Mouse (Mus musculus): ENCODE results near the gene Dao. TPM values are rescaled to one million over a fixed set of nuclear protein-coding genes. Genes with fewer than 3 reads are reported as not detected.

Gene Dao
- polyA plus RNA-seq, 1 experiment from 2014 or later = 31.0 TPM

DNA sequence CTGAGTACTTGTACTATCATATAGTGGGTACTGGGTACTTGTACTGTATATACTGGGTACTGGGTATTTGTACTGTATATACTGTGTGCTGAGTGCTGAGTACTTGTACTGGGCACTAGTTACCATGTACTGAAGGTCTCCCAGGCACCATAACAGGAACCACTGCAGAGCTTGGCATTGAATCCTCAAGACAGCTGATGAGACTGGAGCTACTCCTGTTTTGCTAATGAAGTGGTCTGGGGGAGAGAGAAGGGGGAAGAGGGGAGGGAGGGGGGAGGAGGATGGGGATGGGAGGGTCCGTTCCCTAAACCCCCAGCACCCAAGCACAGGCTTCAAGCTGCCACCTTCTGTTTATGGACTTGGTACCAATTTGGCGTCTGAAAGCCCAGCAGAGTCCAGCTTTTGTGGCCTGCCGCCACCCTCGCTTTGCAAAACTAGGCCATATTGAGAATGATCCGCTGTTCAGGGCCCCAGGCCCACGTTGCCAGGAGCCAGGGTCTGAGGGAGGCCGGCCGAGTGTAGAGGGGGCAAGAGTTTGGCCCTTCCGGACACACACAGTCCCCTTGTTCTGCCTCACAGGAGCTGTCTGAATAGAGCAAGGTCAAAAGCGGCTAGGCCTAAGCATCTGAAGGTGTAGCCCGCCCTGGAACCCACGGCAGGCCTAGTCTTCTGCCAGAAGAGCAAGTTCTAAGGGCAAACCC lies 4.4 kb downstream of the Dao start:
- Histone ChIP-seq H3K36me3 (ENCODE audit: control insufficient read depth, insufficient read depth, low read length) (no peaks in the 10 kb centered on the region), H3K27ac (ENCODE audit: low read length) (no peak overlapping the region), H3K27me3 (replicated peaks; ENCODE audit: control insufficient read depth, insufficient read depth, low read length) (no peaks in the 10 kb centered on the region), H3K9me3 (ENCODE audit: control insufficient read depth, low read length) (no peaks in the 10 kb centered on the region), H3K4me1 (ENCODE audit: control insufficient read depth, insufficient read depth, low read length) (peaks cover 3% of the 10 kb centered on the region), H3K4me3 (ENCODE audit: low read length) (no peak overlapping the region), H3K9ac (ENCODE audit: low read depth, low read length) (no peak overlapping the region), H3K4me2 (ENCODE audit: low read depth, low read length) (no peak overlapping the region)
- 84% methylated on average over 12 of the region's 12 CpGs for WGBS
- no peak for ATAC-seq

- ATAC-seq = no peak
- H3K36me3 ChIP-seq (ENCODE audit: control insufficient read depth, insufficient read depth, low read length) = no peaks in the 10 kb centered on the region
- 63% methylated on average over 4 of the region's 4 CpGs for WGBS
- no peak overlapping the region for H3K4me2 ChIP-seq (ENCODE audit: low read depth, low read length)
- H3K27me3 ChIP-seq (replicated peaks; ENCODE audit: control insufficient read depth, insufficient read depth, low read length) = no peaks in the 10 kb centered on the region
- no peak overlapping the region for H3K27ac ChIP-seq (ENCODE audit: low read length)
- H3K9me3 ChIP-seq (ENCODE audit: control insufficient read depth, low read length) = no peaks in the 10 kb centered on the region
- no peak overlapping the region for H3K4me3 ChIP-seq (ENCODE audit: low read length)
- H3K9ac ChIP-seq (ENCODE audit: low read depth, low read length) = no peak overlapping the region
- no peaks in the 10 kb centered on the region for H3K4me1 ChIP-seq (ENCODE audit: control insufficient read depth, insufficient read depth, low read length)
These were observed 5.5 kb downstream of the Dao start for GRCm38 (mm10) chr5:114009049-114009448.

DNA sequence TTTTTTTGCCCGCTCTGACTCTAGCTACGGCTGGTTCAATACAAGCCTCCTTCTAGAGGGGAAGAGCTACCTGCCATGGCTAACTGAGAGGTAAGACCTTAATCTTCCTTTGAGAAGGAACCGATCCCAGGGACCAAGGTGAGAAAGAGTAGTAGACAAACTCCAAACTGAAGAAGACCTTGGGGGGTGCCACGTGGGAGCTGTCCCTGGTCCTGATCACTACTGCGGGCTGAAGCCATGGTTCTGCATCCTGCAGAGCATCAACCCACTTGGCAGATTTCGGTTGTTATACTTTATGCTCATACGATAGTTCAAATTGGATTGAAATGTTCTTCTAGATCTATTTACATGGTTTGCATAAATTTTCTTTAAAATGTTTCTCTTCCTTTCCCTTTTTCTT lies 11.6 kb downstream of the Dao start:
- H3K9ac ChIP-seq (ENCODE audit: low read depth, low read length) = no peak overlapping the region
- no peaks in the 10 kb centered on the region for H3K36me3 ChIP-seq (ENCODE audit: control insufficient read depth, insufficient read depth, low read length)
- H3K4me2 ChIP-seq (ENCODE audit: low read depth, low read length) = no peak overlapping the region
- no peaks in the 10 kb centered on the region for H3K27me3 ChIP-seq (replicated peaks; ENCODE audit: control insufficient read depth, insufficient read depth, low read length)
- no peaks in the 10 kb centered on the region for H3K9me3 ChIP-seq (ENCODE audit: control insufficient read depth, low read length)
- H3K4me1 ChIP-seq (ENCODE audit: control insufficient read depth, insufficient read depth, low read length) = no peaks in the 10 kb centered on the region
- H3K27ac ChIP-seq (ENCODE audit: low read length) = no peak overlapping the region
- ATAC-seq = no peak
- no peak overlapping the region for H3K4me3 ChIP-seq (ENCODE audit: low read length)
- 67% methylated on average over 7 of the region's 7 CpGs for WGBS

- Histone ChIP-seq H3K27ac (ENCODE audit: low read length) (no peak overlapping the region), H3K4me2 (ENCODE audit: low read depth, low read length) (no peak overlapping the region), H3K4me3 (ENCODE audit: low read length) (no peak overlapping the region), H3K9ac (ENCODE audit: low read depth, low read length) (no peak overlapping the region), H3K9me3 (ENCODE audit: control insufficient read depth, low read length) (no peaks in the 10 kb centered on the region), H3K36me3 (ENCODE audit: control insufficient read depth, insufficient read depth, low read length) (no peaks in the 10 kb centered on the region), H3K27me3 (replicated peaks; ENCODE audit: control insufficient read depth, insufficient read depth, low read length) (no peaks in the 10 kb centered on the region), H3K4me1 (ENCODE audit: control insufficient read depth, insufficient read depth, low read length) (peaks cover 6% of the 10 kb centered on the region; the same call in 1 of the 2 replicates)
- no peak for ATAC-seq
- 53% methylated on average over 6 of the region's 6 CpGs for WGBS
These were observed 20.9 kb downstream of the Dao start for GRCm38 (mm10) chr5:114024390-114024789.

DNA sequence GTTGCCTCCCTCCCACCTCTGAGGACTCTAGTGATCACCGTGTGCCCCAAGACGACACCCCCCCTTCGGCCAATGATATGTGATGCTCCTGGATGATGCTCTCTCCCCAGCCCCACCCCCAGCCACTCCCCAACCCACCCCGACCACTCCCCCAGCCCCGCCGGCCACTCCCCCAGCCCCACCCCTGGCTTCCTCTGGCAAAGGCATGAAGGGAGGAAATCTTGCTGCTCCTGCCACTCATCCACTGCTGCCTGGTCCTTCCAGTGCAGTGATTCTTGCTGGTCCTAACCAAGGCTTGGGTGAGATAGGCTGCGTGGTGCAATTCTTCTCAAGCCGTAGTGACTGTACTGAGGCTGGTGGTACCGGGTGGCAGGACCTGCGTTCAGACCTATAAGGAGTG lies 21.4 kb downstream of the Dao start:
- Histone ChIP-seq H3K4me2 (ENCODE audit: low read depth, low read length) (no peak overlapping the region), H3K9me3 (ENCODE audit: control insufficient read depth, low read length) (no peaks in the 10 kb centered on the region), H3K27ac (ENCODE audit: low read length) (no peak overlapping the region), H3K4me3 (ENCODE audit: low read length) (no peak overlapping the region), H3K27me3 (replicated peaks; ENCODE audit: control insufficient read depth, insufficient read depth, low read length) (no peaks in the 10 kb centered on the region), H3K4me1 (ENCODE audit: control insufficient read depth, insufficient read depth, low read length) (peaks cover 6% of the 10 kb centered on the region; the same call in 1 of the 2 replicates), H3K36me3 (ENCODE audit: control insufficient read depth, insufficient read depth, low read length) (no peaks in the 10 kb centered on the region), H3K9ac (ENCODE audit: low read depth, low read length) (no peak overlapping the region)
- WGBS = 11% methylated on average over 10 of the region's 10 CpGs
- peak; percentile 53 for ATAC-seq

DNA sequence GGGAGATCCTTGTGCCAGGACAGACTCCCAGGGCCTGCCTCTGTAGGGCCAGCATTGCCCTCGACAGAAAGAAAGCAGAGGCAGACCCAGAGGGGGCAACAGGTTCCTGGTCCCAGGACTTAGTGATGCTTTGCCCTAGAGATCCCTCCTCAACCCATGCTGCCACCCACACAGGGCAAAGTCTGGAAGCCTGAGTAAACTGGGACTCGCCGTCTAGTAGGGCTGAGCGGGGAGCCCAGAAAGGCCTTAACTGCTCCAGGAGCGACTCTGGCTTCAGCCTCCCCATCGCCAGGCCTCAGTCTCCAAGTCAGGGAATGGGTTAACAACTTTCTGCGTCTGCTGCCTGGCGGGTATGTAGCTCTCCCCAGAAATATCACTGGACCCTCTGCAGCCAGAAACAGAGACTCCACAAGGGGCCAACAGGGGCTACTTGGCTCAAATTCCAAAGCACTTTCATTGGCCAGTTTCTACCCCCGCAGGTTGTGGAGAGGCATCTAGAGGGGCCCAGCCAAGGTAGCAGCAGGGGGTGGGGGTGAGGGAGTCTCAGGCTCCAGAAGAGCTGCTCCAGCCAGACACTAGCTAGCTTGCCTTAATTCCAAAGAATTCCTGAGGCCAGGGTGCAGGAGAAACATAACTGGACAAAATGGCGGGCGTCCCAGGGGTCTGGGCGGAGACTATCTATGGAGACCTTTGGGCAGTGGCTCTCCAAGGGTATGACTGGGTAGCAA lies 23.9 kb downstream of the Dao start:
- H3K4me1 ChIP-seq (ENCODE audit: control insufficient read depth, insufficient read depth, low read length) = peaks cover 6% of the 10 kb centered on the region; the same call in 1 of the 2 replicates
- ATAC-seq = no peak
- no peak overlapping the region for H3K4me2 ChIP-seq (ENCODE audit: low read depth, low read length)
- no peaks in the 10 kb centered on the region for H3K9me3 ChIP-seq (ENCODE audit: control insufficient read depth, low read length)
- H3K27me3 ChIP-seq (replicated peaks; ENCODE audit: control insufficient read depth, insufficient read depth, low read length) = no peaks in the 10 kb centered on the region
- H3K9ac ChIP-seq (ENCODE audit: low read depth, low read length) = no peak overlapping the region
- no peaks in the 10 kb centered on the region for H3K36me3 ChIP-seq (ENCODE audit: control insufficient read depth, insufficient read depth, low read length)
- 86% methylated on average over 12 of the region's 12 CpGs for WGBS
- no peak overlapping the region for H3K27ac ChIP-seq (ENCODE audit: low read length)
- H3K4me3 ChIP-seq (ENCODE audit: low read length) = no peak overlapping the region

GRCm38 (mm10) chr5:114028111-114028510 lies 24.6 kb downstream of the Dao start:
- Histone ChIP-seq H3K9me3 (ENCODE audit: control insufficient read depth, low read length) (no peaks in the 10 kb centered on the region), H3K9ac (ENCODE audit: low read depth, low read length) (no peak overlapping the region), H3K4me2 (ENCODE audit: low read depth, low read length) (no peak overlapping the region), H3K4me3 (ENCODE audit: low read length) (no peak overlapping the region), H3K36me3 (ENCODE audit: control insufficient read depth, insufficient read depth, low read length) (no peaks in the 10 kb centered on the region), H3K27ac (ENCODE audit: low read length) (no peak overlapping the region), H3K27me3 (replicated peaks; ENCODE audit: control insufficient read depth, insufficient read depth, low read length) (no peaks in the 10 kb centered on the region), H3K4me1 (ENCODE audit: control insufficient read depth, insufficient read depth, low read length) (peaks cover 6% of the 10 kb centered on the region; the same call in 1 of the 2 replicates)
- WGBS = 86% methylated on average over 12 of the region's 12 CpGs
- no peak for ATAC-seq

DNA sequence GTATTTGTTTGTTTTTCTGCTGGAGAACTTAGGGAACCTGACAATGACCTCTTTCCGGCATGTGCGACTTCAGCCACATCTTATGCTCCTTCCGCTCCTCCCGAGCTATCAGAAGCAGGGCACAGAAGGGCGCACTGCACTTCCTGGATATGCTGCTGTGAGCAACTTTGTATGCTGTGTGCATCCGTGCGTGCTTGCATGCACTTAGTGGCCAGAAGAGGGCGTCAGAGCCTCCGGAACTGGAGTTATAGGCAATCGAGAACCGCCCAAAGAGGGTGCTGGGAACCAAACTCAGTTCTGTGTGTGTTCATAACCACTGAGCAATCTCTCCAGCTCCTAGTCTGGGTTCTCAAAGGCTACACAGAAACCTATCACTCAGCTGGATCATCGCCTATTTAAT lies 27.1 kb downstream of the Dao start:
- Histone ChIP-seq H3K27me3 (replicated peaks; ENCODE audit: control insufficient read depth, insufficient read depth, low read length) (no peaks in the 10 kb centered on the region), H3K9me3 (ENCODE audit: control insufficient read depth, low read length) (no peaks in the 10 kb centered on the region), H3K36me3 (ENCODE audit: control insufficient read depth, insufficient read depth, low read length) (no peaks in the 10 kb centered on the region), H3K4me3 (ENCODE audit: low read length) (no peak overlapping the region), H3K4me1 (ENCODE audit: control insufficient read depth, insufficient read depth, low read length) (no peaks in the 10 kb centered on the region), H3K27ac (ENCODE audit: low read length) (no peak overlapping the region), H3K4me2 (ENCODE audit: low read depth, low read length) (no peak overlapping the region), H3K9ac (ENCODE audit: low read depth, low read length) (no peak overlapping the region)
- ATAC-seq = no peak
- WGBS = 87% methylated on average over 12 of the region's 12 CpGs

GRCm38 (mm10) chr5:114032161-114032763 lies 28.8 kb downstream of the Dao start:
- H3K4me2 ChIP-seq (ENCODE audit: low read depth, low read length) = no peak overlapping the region
- no peak overlapping the region for H3K27ac ChIP-seq (ENCODE audit: low read length)
- no peaks in the 10 kb centered on the region for H3K27me3 ChIP-seq (replicated peaks; ENCODE audit: control insufficient read depth, insufficient read depth, low read length)
- H3K36me3 ChIP-seq (ENCODE audit: control insufficient read depth, insufficient read depth, low read length) = no peaks in the 10 kb centered on the region
- no peaks in the 10 kb centered on the region for H3K9me3 ChIP-seq (ENCODE audit: control insufficient read depth, low read length)
- WGBS = 80% methylated on average over 3 of the region's 3 CpGs
- H3K4me3 ChIP-seq (ENCODE audit: low read length) = no peak overlapping the region
- H3K9ac ChIP-seq (ENCODE audit: low read depth, low read length) = no peak overlapping the region
- no peak for ATAC-seq
- H3K4me1 ChIP-seq (ENCODE audit: control insufficient read depth, insufficient read depth, low read length) = no peaks in the 10 kb centered on the region
